Mouse (Mus musculus) urinary bladder, postnatal 0 days (tissue): ENCODE results near the gene Sidt2. TPM values are rescaled to one million over a fixed set of nuclear protein-coding genes. Genes with fewer than 3 reads are reported as not detected.

Experiments
- microRNA-seq: library from miRNA; unstranded; fragments of <30 nt; microRNA quantifications from one replicate; pipeline ENCODE4, GENCODE M21; 2016
- polyA plus RNA-seq: library from polyadenylated mRNA; unstranded; fragments of >200 nt; fragmentation: Nextera tagmentation; extraction: Ambion mirVana; gene quantifications from 2 replicates; pipeline ENCODE4 v1.2.1, GENCODE M21; 2015

Gene Sidt2
- 39.7 and 43.7 TPM in 2 replicates for polyA plus RNA-seq

GRCm38 (mm10) chr9:45955107-45955963 is at the start of gene Sidt2:
Gene Sidt2, minus strand, starts transcription at chr9:45955258.

GRCm38 (mm10) chr9:45935628-45936210 is 19.3 kb downstream of the Sidt2 start, which contains the start of gene Tagln:
Gene Tagln, minus strand, starts transcription at chr9:45936058.

DNA sequence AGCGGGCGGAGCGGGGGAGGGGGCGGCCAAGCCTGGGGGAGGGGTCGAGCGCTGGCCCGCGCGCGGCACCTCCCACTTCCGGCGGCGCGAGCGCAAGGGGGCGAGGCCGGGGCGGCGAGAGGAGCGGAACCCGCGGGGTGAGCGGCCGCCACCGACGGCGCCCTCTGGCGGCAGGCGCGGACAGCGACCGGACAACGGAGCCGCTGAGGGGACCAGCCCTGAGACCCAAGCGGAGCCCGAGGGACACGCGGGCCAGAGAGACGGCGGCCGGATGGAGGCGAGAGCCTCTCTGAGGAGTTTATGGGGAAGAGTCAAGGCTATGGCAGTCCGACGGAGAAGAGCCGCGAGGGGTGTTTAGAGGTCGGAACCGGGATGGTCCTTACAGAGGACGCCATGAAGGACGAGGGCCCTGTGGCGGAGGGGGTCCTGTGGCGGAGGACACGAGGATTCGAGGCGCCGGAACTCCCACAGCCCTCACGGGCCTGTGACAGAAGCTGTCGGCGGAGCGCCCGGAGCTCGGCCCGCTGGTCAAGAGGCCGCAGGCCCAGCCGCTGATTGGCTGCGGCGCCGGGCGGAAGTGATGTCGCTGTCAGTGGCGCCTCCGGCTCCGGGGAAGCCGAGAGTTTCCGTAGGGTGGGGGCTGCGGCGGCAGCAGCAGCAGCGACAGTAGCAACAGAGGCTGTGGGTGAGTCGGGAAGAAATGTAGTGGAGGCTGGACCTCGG is 48.5 kb downstream of the Sidt2 start, which contains the start of the genes Pcsk7 and Rnf214:
Gene Pcsk7 (plus strand): TSS at position 143 of the 723 bp plus-strand sequence.
Gene Rnf214 (minus strand): TSS at position 557 of the 723 bp plus-strand sequence.

Small RNA genes within 50 kb of the gene (microRNA-seq; reads per million reads assigned to microRNA genes)
- gene Mir7087: not detected

Other genes starting within 250 kb of the Sidt2 start
- 16.4 and 16.6 TPM in 2 replicates for gene Cep164, start 126.6 kb downstream of the Sidt2 start, polyA plus RNA-seq
- gene Bace1, start 116.7 kb downstream of the Sidt2 start, polyA plus RNA-seq: 28.8 and 30.6 TPM in 2 replicates
- gene Pcsk7, start 48.8 kb downstream of the Sidt2 start, polyA plus RNA-seq: 13.9 TPM in 2 replicates
- 30.4 and 34.1 TPM in 2 replicates for gene Rnf214, start 48.3 kb downstream of the Sidt2 start, polyA plus RNA-seq
- gene Tagln, start 19.2 kb downstream of the Sidt2 start, polyA plus RNA-seq: 9,920 and 10,210 TPM in 2 replicates
- gene Pafah1b2, start 57.4 kb upstream of the Sidt2 start, polyA plus RNA-seq: 88.3 and 107 TPM in 2 replicates
- gene Sik3, start 57.6 kb upstream of the Sidt2 start, polyA plus RNA-seq: 7.9 and 8.5 TPM in 2 replicates